Mouse (Mus musculus): ENCODE data around the gene Crybb3.

The Crybb3 gene

GRCm38 (mm10) chr5:113105035-113105434 lies 23.7 kb upstream of the Crybb3 start:
- no peak for DNase-seq (ENCODE audit: low spot score in 2 of 2)

- no peak for DNase-seq (ENCODE audit: low spot score in 2 of 2)
Observed at GRCm38 (mm10) chr5:113102455-113102854, 21.1 kb upstream of the Crybb3 start.

- DNase-seq (ENCODE audit: low spot score in 2 of 2): no peak
Observed at GRCm38 (mm10) chr5:113101457-113101856, 20.1 kb upstream of the Crybb3 start.

- no peak for DNase-seq (ENCODE audit: low spot score in 2 of 2)
Observed at GRCm38 (mm10) chr5:113100422-113100821, 19.0 kb upstream of the Crybb3 start.

GRCm38 (mm10) chr5:113099546-113099945 lies 18.2 kb upstream of the Crybb3 start:
- peak; percentile 75 to 86 for DNase-seq (ENCODE audit: low spot score in 2 of 2)

- DNase-seq (ENCODE audit: low spot score in 2 of 2): no peak
Observed at GRCm38 (mm10) chr5:113097551-113097950, 16.2 kb upstream of the Crybb3 start.

- DNase-seq (ENCODE audit: low spot score in 2 of 2): no peak
Observed at GRCm38 (mm10) chr5:113095456-113095855, 14.1 kb upstream of the Crybb3 start.

- no peak for DNase-seq (ENCODE audit: low spot score in 2 of 2)
Observed at GRCm38 (mm10) chr5:113092406-113092805, 11.0 kb upstream of the Crybb3 start.

GRCm38 (mm10) chr5:113091162-113091561 lies 9.8 kb upstream of the Crybb3 start:
- no peak for DNase-seq (ENCODE audit: low spot score in 2 of 2)

- DNase-seq (ENCODE audit: low spot score in 2 of 2): peak in 1 of 2 experiments; percentile 40
Observed at GRCm38 (mm10) chr5:113090750-113091149, 9.4 kb upstream of the Crybb3 start.

- DNase-seq (ENCODE audit: low spot score in 2 of 2): no peak
Observed at GRCm38 (mm10) chr5:113090077-113090690, 8.8 kb upstream of the Crybb3 start.

- DNase-seq (ENCODE audit: low spot score in 2 of 2): no peak
Observed at GRCm38 (mm10) chr5:113087465-113087864, 6.1 kb upstream of the Crybb3 start.

- DNase-seq (ENCODE audit: low spot score in 2 of 2): no peak
Observed at GRCm38 (mm10) chr5:113086990-113087389, 5.6 kb upstream of the Crybb3 start.

- DNase-seq (ENCODE audit: low spot score in 2 of 2): no peak
Observed at GRCm38 (mm10) chr5:113086439-113086838, 5.1 kb upstream of the Crybb3 start.

- DNase-seq (ENCODE audit: low spot score in 2 of 2): no peak
Observed at GRCm38 (mm10) chr5:113085931-113086330, 4.5 kb upstream of the Crybb3 start.

GRCm38 (mm10) chr5:113084309-113084708 lies 2.9 kb upstream of the Crybb3 start:
- no peak for DNase-seq (ENCODE audit: low spot score in 2 of 2)

- peak; percentile 34 to 41 for DNase-seq (ENCODE audit: low spot score in 2 of 2)
Observed at GRCm38 (mm10) chr5:113082356-113083168, 1.2 kb upstream of the Crybb3 start.

GRCm38 (mm10) chr5:113081020-113081419 lies 364 bp downstream of the Crybb3 start:
- no peak for DNase-seq (ENCODE audit: low spot score in 2 of 2)

GRCm38 (mm10) chr5:113079783-113080182 lies 1.6 kb downstream of the Crybb3 start:
- DNase-seq (ENCODE audit: low spot score in 2 of 2): no peak

GRCm38 (mm10) chr5:113078686-113079085 lies 2.7 kb downstream of the Crybb3 start:
- no peak for DNase-seq (ENCODE audit: low spot score in 2 of 2)

- no peak for DNase-seq (ENCODE audit: low spot score in 2 of 2)
Observed at GRCm38 (mm10) chr5:113070017-113070416, 11.4 kb downstream of the Crybb3 start, which contains the start of gene Crybb2. TSS of gene Crybb2 (minus strand) at chr5:113070117.

GRCm38 (mm10) chr5:113054308-113054707 lies 27.1 kb downstream of the Crybb3 start:
- peak; percentile 62 to 74 for DNase-seq (ENCODE audit: low spot score in 2 of 2)

- DNase-seq (ENCODE audit: low spot score in 2 of 2): no peak
Observed at GRCm38 (mm10) chr5:113050581-113051185, 30.7 kb downstream of the Crybb3 start.

All from heart, adult 9 months (tissue).